Mouse (Mus musculus): Measurements from ENCODE around the gene Fbxo46.
"Not testable (repeated sequence)": the region's sequence is repeated elsewhere in the genome, so short reads cannot be mapped to it uniquely, and the experiment has no call there.

The Fbxo46 gene

GRCm38 (mm10) chr7:19119631-19120429 is at the start of gene Fbxo46:
Gene Fbxo46 (plus strand): TSS chr7:19119859.
- DNase-seq (ENCODE audit: low spot score), result peak; percentile 71

DNA sequence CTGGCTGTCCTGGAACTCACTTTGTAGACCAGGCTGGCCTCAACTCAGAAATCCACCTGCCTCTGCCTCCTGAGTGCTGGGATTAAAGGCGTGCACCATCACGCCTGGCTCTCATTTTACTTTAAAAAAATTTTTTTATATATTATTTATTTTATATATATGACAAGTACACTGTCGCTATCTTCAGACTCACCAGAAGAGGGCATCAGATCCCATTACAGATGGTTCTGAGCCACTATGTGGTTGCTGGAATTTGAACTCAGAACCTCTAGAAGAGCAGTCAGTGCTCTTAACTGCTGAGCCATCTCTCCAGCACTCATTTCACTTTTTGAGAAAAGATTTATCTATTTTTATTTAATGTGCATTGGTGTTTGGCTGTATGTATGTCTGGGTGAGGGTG is 48.6 kb upstream of the Fbxo46 start:
- DNase-seq (ENCODE audit: low spot score), result not testable (repeated sequence)

DNA sequence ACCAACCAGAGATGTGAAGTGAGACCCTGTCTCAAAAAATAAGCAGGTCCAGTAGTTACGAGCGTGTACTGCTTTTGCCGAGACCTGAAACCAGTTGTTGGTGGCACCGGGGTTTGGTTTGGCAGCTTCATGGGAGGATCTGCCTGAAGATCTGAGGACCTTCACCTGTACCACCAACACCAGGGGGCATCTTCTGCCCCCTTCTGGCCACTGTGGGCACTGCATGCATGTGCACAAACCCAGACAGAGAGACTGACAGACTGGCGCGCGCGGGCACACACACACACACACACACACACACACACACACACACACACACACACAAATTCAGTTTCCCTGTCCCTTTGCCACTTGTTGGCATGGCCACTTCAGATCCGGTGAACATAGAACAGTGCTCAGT is 46.2 kb upstream of the Fbxo46 start:
- DNase-seq (ENCODE audit: low spot score), result peak; percentile 13

- no peak for DNase-seq (ENCODE audit: low spot score)
Observed at GRCm38 (mm10) chr7:19074494-19074893, 45.2 kb upstream of the Fbxo46 start.

DNA sequence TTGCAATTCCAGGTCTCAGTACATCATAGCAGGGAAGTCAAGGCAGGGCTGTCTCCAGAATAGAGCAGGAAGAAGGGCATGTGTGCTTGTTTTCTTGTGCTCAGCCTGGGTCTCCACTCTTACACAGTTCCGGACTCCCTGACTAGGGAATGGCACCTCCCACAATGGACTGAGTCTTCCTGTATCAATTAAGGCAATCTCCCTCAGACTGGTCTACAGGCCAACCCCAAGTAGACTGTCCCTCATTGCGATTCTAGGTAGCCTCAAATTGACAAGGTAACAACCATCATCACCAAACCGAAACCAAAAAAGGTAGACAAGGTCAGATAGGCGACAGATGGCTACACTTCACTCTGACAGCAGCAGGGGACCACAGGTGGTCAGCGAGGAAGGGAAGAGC is 44.4 kb upstream of the Fbxo46 start:
- DNase-seq (ENCODE audit: low spot score), result no peak

GRCm38 (mm10) chr7:19075723-19076585 is 43.7 kb upstream of the Fbxo46 start, which contains the start of gene Dmwd:
Gene Dmwd (plus strand): TSS chr7:19076227.
- DNase-seq (ENCODE audit: low spot score), result peak; percentile 78

- no peak for DNase-seq (ENCODE audit: low spot score)
Observed at GRCm38 (mm10) chr7:19076586-19076991, 43.1 kb upstream of the Fbxo46 start.

GRCm38 (mm10) chr7:19077761-19078160 is 41.9 kb upstream of the Fbxo46 start:
- DNase-seq (ENCODE audit: low spot score), result no peak

DNA sequence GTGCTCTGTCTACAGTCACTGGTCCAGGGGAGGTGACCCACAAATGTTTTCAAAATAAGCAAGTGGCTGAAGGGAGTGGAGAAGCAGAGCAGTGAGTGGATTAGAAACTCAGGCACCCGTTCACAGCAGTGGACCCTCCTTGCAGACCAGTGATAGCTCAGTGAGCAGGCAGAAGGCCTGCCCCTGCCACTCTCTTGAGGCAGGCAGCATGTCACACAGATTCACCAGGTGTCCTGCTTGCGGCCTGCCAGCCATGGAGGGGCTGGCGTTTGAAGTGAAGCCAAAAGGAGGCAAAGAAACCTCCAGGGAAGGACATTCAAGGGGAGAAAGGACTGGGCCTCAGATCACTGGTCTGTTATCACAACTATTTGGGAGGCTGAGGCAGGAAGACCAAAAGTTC is 40.9 kb upstream of the Fbxo46 start:
- DNase-seq (ENCODE audit: low spot score), result no peak

GRCm38 (mm10) chr7:19080451-19080950 is 39.2 kb upstream of the Fbxo46 start:
- DNase-seq (ENCODE audit: low spot score), result no peak

GRCm38 (mm10) chr7:19082171-19082570 is 37.5 kb upstream of the Fbxo46 start:
- DNase-seq (ENCODE audit: low spot score), result no peak

DNA sequence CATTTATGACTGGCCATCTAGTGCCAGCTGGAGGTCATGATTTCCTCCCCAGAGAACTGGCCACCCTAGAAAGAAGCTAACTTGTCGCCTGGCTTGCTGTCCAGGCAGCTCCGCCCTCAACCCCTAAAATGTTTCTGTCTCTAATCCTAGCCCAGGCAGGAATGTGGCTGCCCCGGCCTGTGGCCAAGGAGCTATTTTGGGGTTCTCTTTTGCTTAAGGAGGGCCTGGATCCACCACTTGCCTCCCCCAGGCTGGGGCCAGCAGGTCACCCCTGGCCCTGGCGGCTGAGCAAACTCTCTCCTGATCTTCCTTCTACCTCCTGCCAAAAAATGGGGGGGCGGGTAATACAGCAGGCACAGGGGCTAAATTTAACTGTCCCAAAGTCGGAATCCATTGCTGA is 36.6 kb upstream of the Fbxo46 start:
- no peak for DNase-seq (ENCODE audit: low spot score)

GRCm38 (mm10) chr7:19083701-19084100 is 36.0 kb upstream of the Fbxo46 start, which contains the start of gene Dmpk:
Gene Dmpk (plus strand): TSS chr7:19083849.
- no peak for DNase-seq (ENCODE audit: low spot score)

DNA sequence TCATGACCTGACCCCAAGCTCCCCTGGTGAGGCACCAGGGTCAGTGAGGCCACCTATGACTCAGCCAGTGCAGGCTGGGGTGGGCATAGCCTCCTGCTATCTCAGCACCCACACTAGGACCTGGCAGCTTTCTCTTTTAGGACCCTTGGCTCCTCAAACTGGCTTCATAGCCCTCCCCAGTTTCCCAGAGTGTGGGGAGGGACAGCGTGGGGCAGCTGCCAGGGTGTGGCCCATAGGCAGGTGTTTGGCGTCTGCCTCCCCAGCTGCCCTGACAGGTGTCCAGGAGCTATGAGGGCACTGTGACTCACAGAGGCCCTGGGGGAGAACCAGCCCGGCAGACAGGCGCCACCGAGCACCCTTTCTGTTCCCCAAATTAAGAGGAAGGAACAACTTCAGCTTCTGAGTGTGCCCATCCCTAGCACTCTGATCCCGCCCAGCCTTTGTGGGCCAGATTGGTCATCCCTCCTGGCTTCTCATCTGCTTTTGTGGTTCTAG is 35.3 kb upstream of the Fbxo46 start:
- DNase-seq (ENCODE audit: low spot score), result no peak

DNA sequence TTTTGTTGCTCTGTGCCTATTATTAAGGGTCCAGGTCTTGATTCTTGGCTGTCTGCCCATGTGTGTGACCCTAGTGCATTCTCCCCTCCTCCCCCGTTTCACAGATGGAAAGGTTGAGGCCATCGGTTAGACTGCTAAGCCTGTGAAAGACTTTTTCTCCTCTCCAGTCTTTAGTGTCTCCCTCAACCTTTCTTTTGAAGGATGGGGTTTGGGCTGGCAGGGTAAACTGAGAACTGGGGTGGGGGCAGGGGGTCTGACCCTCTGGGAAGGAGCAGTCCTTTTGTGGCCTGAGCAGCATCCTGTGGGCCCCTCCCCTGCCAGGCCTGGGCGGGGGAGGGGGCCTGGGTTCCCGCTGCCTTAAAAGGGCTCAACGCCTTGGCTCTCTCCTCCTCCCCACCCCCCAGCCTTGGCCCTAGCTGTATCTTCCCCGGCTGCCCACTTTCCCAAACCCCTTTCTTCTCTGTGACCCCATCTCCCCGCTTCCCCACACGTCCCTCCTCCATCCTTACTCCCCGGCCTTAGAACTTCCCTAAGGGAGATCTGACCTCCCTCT is 34.7 kb upstream of the Fbxo46 start:
- no peak for DNase-seq (ENCODE audit: low spot score)

DNA sequence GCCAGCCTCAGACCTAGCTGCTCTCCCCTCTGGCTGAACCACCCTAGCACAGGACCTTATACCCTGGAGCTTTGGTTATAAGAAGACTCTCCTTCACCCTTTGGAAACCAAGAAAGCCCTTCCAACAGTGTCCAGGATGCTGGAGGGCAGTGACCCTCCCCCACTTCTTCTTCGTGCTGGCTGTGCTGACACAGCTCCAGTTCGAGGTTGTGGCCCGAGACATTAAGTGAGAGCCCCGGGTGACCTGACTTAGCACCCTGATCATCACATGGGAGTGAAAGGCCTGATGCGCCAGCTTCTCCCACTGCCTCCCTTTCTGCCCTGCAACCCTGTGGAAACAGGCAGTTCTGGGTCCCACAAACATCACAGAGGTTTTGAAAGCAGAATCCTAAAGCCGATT is 34.2 kb upstream of the Fbxo46 start:
- DNase-seq (ENCODE audit: low spot score), result no peak

GRCm38 (mm10) chr7:19086042-19086441 is 33.6 kb upstream of the Fbxo46 start:
- no peak for DNase-seq (ENCODE audit: low spot score)

GRCm38 (mm10) chr7:19086760-19087159 is 32.9 kb upstream of the Fbxo46 start:
- DNase-seq (ENCODE audit: low spot score), result no peak

- no peak for DNase-seq (ENCODE audit: low spot score)
Observed at GRCm38 (mm10) chr7:19088813-19089212, 30.8 kb upstream of the Fbxo46 start.

DNA sequence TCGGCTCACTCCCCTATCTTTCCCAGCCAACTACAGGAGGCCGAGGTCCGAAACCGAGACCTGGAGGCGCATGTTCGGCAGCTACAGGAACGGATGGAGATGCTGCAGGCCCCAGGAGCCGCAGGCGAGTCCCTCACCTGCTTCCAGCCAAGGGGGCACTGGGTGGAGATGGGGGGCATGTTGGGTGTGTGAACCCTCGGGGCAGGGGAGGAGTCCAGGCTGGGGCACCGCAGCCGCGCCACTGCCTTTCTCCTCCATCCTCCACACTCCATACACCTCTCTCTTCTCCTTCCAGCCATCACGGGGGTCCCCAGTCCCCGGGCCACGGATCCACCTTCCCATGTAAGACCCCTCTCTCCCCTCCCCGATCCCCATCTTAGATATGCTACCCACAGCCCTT is 27.7 kb upstream of the Fbxo46 start:
- DNase-seq (ENCODE audit: low spot score), result no peak

GRCm38 (mm10) chr7:19092381-19093173 is 27.1 kb upstream of the Fbxo46 start:
- DNase-seq (ENCODE audit: low spot score), result no peak

DNA sequence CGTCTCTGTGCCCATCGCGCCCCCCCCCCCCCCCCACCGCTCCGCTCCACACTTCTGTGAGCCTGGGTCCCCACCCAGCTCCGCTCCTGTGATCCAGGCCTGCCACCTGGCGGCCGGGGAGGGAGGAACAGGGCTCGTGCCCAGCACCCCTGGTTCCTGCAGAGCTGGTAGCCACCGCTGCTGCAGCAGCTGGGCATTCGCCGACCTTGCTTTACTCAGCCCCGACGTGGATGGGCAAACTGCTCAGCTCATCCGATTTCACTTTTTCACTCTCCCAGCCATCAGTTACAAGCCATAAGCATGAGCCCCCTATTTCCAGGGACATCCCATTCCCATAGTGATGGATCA is 26.5 kb upstream of the Fbxo46 start:
- DNase-seq (ENCODE audit: low spot score), result no peak

All from urinary bladder, postnatal 10 days (tissue).